Mouse (Mus musculus): ENCODE results near the gene Epha1. TPM values are rescaled to one million over a fixed set of nuclear protein-coding genes. Genes with fewer than 3 reads are reported as not detected.

Epha1 gene
- 0.30 TPM for polyA plus RNA-seq (2015; fragmentation: Illumina TruSeq; extraction: RNeasy Lipid Tissue Mini Kit (QIAGEN cat#74804); ENCODE audit: low read depth, low replicate concordance)

DNA sequence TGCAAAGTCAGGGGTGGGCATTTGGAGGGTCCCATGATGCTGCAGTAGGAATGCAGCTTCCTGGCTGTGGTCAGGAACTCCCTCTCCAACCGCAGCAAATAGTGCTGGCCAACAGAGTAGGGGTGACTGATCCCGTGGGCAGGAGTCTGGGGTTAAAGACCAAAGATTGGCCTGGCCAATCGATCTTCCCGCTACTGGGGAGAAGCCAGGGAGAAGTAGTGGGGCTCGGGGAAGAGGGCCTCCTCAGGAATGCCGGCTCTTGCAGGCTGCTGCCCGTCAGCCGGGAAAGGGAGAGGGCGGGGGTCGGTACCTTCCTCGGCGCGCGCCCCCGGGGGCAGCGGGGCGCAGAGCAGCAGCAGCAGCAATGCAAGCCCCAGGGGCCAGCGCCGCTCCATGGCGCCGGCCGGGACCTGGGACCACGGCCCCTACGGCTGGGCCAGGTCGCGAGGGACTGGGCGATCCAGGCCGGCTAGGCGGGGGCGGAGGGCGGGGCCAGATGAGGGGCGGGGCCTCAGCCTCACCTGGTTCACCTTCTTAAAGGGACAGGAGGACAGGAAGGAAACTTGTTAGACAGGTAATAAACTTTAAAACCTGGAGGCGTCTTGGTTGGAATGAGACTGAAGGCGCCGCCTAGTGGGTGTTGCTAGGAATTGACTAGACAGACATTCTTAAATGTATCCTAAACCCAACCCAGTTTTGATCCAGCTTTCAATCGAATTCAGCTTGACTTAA is at the start of gene Epha1:
Gene Epha1, minus strand, starts transcription at position 453 of the 732 bp plus-strand sequence.

GRCm38 (mm10) chr6:42405134-42405533 is 32.1 kb upstream of the Epha1 start, which contains the start of gene Tas2r135:
TSS of gene Tas2r135 (plus strand) at chr6:42405434.

DNA sequence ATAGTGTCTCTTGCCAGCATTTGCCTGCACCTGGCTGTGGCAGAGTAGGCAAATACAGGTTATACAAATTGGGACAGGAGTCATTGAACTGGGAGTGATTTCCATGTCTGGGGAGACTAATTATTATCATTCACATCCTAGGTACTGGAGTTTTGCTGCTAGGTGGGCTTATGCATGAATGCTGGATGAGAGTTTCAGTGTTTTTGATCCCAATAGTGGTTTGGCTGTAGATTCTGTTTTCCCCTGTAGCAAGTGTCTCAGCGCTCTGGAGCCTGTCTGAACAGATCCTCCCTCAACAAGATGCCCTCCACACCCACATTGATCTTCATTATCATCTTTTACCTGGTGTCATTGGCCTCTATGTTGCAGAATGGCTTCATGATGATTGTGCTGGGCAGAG is 26.9 kb upstream of the Epha1 start, which contains the start of gene Tas2r143:
Gene Tas2r143, plus strand, starts transcription at position 301 of the 400 bp plus-strand sequence.

DNA sequence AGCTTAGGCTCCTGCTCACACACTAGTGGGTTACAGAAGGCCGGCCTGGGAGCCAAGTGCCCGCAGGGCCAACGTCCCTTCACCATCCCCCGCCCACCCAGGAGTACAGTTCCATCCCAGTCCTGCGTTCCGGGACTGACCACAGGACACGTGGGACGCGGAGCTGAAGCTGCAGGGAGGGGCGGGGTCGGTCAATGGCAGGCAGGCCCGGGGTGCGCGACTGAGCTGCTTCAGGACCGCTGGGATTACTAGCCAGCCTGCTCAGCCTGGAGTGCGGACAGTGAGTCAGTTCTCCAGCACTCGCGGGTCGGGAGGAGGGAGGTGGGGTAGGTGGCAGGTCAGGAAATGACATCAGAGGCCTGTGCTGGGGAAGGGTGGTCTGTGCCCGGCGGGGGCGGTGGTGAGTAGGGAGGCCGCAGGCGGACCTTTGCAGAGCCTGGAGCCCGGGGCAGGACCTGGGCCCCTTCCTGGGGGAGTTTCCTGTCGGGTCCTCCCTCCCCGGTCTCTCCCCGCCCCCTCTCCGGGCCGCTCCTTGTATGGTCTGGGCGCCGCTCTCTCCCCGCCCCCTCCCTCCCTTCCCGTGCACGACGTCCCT is 23.5 kb downstream of the Epha1 start, which contains the start of gene Zyx:
Gene Zyx, plus strand, starts transcription at position 205 of the 595 bp plus-strand sequence.

DNA sequence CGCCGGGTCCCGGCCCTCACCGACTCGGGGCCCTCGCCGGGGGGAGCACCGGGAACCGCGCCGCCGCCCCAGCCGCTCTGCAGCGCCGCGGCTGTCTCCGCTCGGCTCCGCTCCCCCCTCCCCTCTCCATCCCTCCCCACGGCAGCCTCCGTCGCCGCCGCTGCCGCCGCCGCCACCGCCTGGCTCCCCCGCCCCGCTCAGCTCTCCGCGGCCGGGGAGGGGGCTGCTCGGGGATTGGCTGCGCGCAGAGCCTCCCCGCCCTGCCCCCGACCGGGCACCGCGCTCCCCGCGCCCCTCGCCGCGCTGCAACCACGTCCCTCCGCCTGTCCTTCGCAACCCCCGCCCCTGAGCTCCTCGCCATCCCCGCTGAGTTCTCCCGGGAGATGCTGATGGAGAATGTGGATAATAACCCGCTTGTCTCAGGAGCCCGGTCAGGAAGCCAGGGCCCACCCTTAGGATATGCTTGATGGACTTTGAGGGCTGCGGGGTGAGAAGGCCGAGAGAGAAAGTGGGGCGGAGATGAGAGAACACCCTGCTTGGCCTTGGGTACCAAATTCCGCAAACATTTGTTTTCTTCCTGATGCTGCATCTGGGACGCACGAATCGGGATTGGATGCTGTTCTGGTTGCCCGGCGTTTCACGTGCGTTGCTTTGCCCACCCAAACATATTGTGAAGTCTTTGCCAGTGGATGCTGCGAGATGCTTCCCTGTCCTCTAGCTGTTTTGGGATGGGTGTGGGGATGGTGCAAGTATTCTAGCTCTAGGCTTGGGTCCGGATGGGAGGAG is 48.4 kb downstream of the Epha1 start, which contains the start of gene Fam131b:
Gene Fam131b, minus strand, starts transcription at position 162 of the 786 bp plus-strand sequence.

Other genes with a start within 250 kb of the Epha1 start
- gene Tas2r139, start 232.3 kb downstream of the Epha1 start, polyA plus RNA-seq (2015; fragmentation: Illumina TruSeq; extraction: RNeasy Lipid Tissue Mini Kit (QIAGEN cat#74804); ENCODE audit: low read depth, low replicate concordance): not detected
- gene Tas2r144, start 157.9 kb downstream of the Epha1 start, polyA plus RNA-seq (2015; fragmentation: Illumina TruSeq; extraction: RNeasy Lipid Tissue Mini Kit (QIAGEN cat#74804); ENCODE audit: low read depth, low replicate concordance): not detected
- 32.6 TPM for gene Gstk1, start 127.3 kb downstream of the Epha1 start, polyA plus RNA-seq (2015; fragmentation: Illumina TruSeq; extraction: RNeasy Lipid Tissue Mini Kit (QIAGEN cat#74804); ENCODE audit: low read depth, low replicate concordance)
- gene Tmem139, start 111.3 kb downstream of the Epha1 start, polyA plus RNA-seq (2015; fragmentation: Illumina TruSeq; extraction: RNeasy Lipid Tissue Mini Kit (QIAGEN cat#74804); ENCODE audit: low read depth, low replicate concordance): not detected
- 9.6 TPM for gene Casp2, start 108.3 kb downstream of the Epha1 start, polyA plus RNA-seq (2015; fragmentation: Illumina TruSeq; extraction: RNeasy Lipid Tissue Mini Kit (QIAGEN cat#74804); ENCODE audit: low read depth, low replicate concordance)
- 2.0 TPM for gene Clcn1, start 86.6 kb downstream of the Epha1 start, polyA plus RNA-seq (2015; fragmentation: Illumina TruSeq; extraction: RNeasy Lipid Tissue Mini Kit (QIAGEN cat#74804); ENCODE audit: low read depth, low replicate concordance)
- 94.7 TPM for gene Fam131b, start 48.6 kb downstream of the Epha1 start, polyA plus RNA-seq (2015; fragmentation: Illumina TruSeq; extraction: RNeasy Lipid Tissue Mini Kit (QIAGEN cat#74804); ENCODE audit: low read depth, low replicate concordance)
- 38.7 TPM for gene Zyx, start 23.6 kb downstream of the Epha1 start, polyA plus RNA-seq (2015; fragmentation: Illumina TruSeq; extraction: RNeasy Lipid Tissue Mini Kit (QIAGEN cat#74804); ENCODE audit: low read depth, low replicate concordance)
- gene Tas2r143, start 27.0 kb upstream of the Epha1 start, polyA plus RNA-seq (2015; fragmentation: Illumina TruSeq; extraction: RNeasy Lipid Tissue Mini Kit (QIAGEN cat#74804); ENCODE audit: low read depth, low replicate concordance): not detected
- gene Tas2r135, start 32.2 kb upstream of the Epha1 start, polyA plus RNA-seq (2015; fragmentation: Illumina TruSeq; extraction: RNeasy Lipid Tissue Mini Kit (QIAGEN cat#74804); ENCODE audit: low read depth, low replicate concordance): not detected
- gene Tas2r126, start 61.3 kb upstream of the Epha1 start, polyA plus RNA-seq (2015; fragmentation: Illumina TruSeq; extraction: RNeasy Lipid Tissue Mini Kit (QIAGEN cat#74804); ENCODE audit: low read depth, low replicate concordance): not detected
- gene Olfr458, start 91.9 kb upstream of the Epha1 start, polyA plus RNA-seq (2015; fragmentation: Illumina TruSeq; extraction: RNeasy Lipid Tissue Mini Kit (QIAGEN cat#74804); ENCODE audit: low read depth, low replicate concordance): not detected
- not detected for gene Olfr457, start 103.1 kb upstream of the Epha1 start, polyA plus RNA-seq (2015; fragmentation: Illumina TruSeq; extraction: RNeasy Lipid Tissue Mini Kit (QIAGEN cat#74804); ENCODE audit: low read depth, low replicate concordance)
- gene Olfr456, start 113.9 kb upstream of the Epha1 start, polyA plus RNA-seq (2015; fragmentation: Illumina TruSeq; extraction: RNeasy Lipid Tissue Mini Kit (QIAGEN cat#74804); ENCODE audit: low read depth, low replicate concordance): not detected
- not detected for gene Olfr455, start 174.3 kb upstream of the Epha1 start, polyA plus RNA-seq (2015; fragmentation: Illumina TruSeq; extraction: RNeasy Lipid Tissue Mini Kit (QIAGEN cat#74804); ENCODE audit: low read depth, low replicate concordance)
- gene Tcaf3, start 224.4 kb upstream of the Epha1 start, polyA plus RNA-seq (2015; fragmentation: Illumina TruSeq; extraction: RNeasy Lipid Tissue Mini Kit (QIAGEN cat#74804); ENCODE audit: low read depth, low replicate concordance): not detected